Mouse (Mus musculus) neural tube, embryonic 15.5 days (tissue): ENCODE results near the gene Mef2b. TPM values are rescaled to one million over a fixed set of nuclear protein-coding genes. Genes with fewer than 3 reads are reported as not detected.

Experiments used
- ATAC-seq: fragments of 200-750 bp; cut with Nextera tagmentation; 2 replicates; pipeline ENCODE4 v1.8.0; 2017; ENCODE audit warnings: mild to moderate bottlenecking, moderate TSS enrichment, moderate library complexity; ENCODE audit not compliant: low FRiP score
- H3K27ac ChIP-seq: fragments of 300-500 bp; sonication (generic); replicated peaks from 2 replicates; pipeline ENCODE4 v1.5.1; 2015; ENCODE audit warnings: mild to moderate bottlenecking, inconsistent platforms
- H3K27me3 ChIP-seq: fragments of 300-500 bp; sonication (generic); replicated peaks from 2 replicates; pipeline ENCODE4 v1.6.1; 2015; ENCODE audit warnings: inconsistent platforms
- H3K36me3 ChIP-seq: fragments of 300-500 bp; sonication (generic); 2 replicates; pipeline ENCODE4 v1.6.1; 2015; ENCODE audit warnings: inconsistent platforms
- H3K4me1 ChIP-seq: fragments of 300-500 bp; sonication (generic); 2 replicates; pipeline ENCODE4 v1.6.1; 2015; ENCODE audit warnings: inconsistent platforms
- H3K4me2 ChIP-seq: fragments of 300-500 bp; sonication (generic); 2 replicates; pipeline ENCODE4 v1.6.1; 2015; ENCODE audit warnings: inconsistent platforms, mild to moderate bottlenecking, moderate library complexity
- H3K4me3 ChIP-seq: fragments of 300-500 bp; sonication (generic); replicated peaks from 2 replicates; pipeline ENCODE4 v1.5.1; 2015; ENCODE audit warnings: mild to moderate bottlenecking, inconsistent platforms
- H3K9ac ChIP-seq: fragments of 300-500 bp; sonication (generic); replicated peaks from 2 replicates; pipeline ENCODE4 v1.6.1; 2015; ENCODE audit warnings: mild to moderate bottlenecking, inconsistent platforms
- H3K9me3 ChIP-seq: fragments of 300-500 bp; sonication (generic); replicated peaks from 2 replicates; pipeline ENCODE4 v1.6.1; 2016; ENCODE audit warnings: inconsistent platforms
- WGBS: fragments of 180-500 bp; shearing (Covaris S2); methylation state at CpG from one replicate; pipeline ENCODE4 v1.1.7; 2015; ENCODE audit warnings: mixed read lengths; 5-methylcytosine and 5-hydroxymethylcytosine counted together
- polyA plus RNA-seq: library from polyadenylated mRNA; unstranded; fragments of >200 nt; fragmentation: Nextera tagmentation; extraction: Ambion mirVana; gene quantifications from 2 replicates; pipeline ENCODE4 v1.2.1, GENCODE M21; 2015

The Mef2b gene
- polyA plus RNA-seq, 1 experiment from 2014 or later = 1.4 TPM

DNA sequence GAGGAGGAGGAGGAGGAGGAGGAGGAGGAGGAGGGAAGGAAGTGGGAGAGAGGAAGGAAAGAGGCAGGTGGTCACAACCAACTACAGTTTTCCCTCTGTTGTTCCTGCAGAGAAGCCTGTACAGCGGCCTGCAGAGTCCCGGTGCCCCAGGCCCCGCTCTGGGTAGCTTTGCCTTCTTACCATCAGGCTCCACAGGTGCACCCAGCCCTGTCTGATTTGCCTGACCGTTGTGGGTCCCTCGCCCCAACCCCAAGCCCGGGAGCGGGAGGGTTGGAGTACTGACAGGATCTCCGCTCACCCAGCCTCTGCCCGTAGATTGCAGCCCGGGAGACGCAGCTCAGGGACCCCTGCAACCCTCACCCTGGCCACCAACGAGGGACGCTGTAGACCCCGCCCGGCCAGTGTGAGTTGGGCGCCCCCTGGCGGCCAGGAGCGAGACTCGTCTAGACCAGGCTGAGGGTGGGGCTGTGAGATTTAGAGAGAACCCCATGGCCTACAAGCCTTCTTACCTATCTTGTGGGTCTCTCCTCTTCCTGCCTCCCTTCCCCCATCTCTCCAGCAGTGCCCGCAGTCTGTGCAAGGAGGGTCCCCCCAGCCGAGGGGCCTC lies 27.1 kb downstream of the Mef2b start:
- WGBS = 1% methylated on average over 21 of the region's 21 CpGs
- H3K9ac ChIP-seq = 0 out of 2 replicates have a peak overlapping the region, but pooled peaks have one; percentile 32

DNA sequence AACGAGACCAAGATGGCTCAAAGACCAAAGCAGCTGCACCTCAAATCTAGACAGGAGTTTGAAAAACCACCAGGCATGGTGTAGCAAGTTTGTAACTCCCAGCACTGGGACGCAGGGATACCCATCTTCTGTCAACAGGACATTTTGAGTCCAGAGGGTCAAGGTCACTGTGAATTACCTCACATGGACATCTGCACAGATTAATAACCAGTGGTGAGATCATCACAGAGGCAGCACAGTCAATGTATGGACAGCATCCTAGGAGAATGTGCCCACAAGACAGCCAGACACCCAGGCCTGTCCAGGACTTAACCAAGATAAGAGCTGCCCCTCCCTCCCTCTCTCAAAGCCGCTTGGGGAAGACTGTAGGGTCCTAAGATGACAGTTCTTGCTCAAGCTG lies 30.6 kb downstream of the Mef2b start:
- H3K36me3 ChIP-seq = no peaks in the 10 kb centered on the region
- H3K9ac ChIP-seq = no peak overlapping the region
- H3K27ac ChIP-seq = no peak overlapping the region
- ATAC-seq = no peak
- no peak overlapping the region for H3K4me3 ChIP-seq
- peaks cover 11% of the 10 kb centered on the region for H3K27me3 ChIP-seq
- H3K9me3 ChIP-seq = no peaks in the 10 kb centered on the region
- WGBS = 88% methylated on average over 3 of the region's 3 CpGs
- H3K4me2 ChIP-seq = no peak overlapping the region
- peaks cover 34% of the 10 kb centered on the region for H3K4me1 ChIP-seq

More for the DNA sequence above, 27.1 kb downstream of the Mef2b start:
- H3K36me3 ChIP-seq = no peaks in the 10 kb centered on the region
- H3K27me3 ChIP-seq = peaks cover 15% of the 10 kb centered on the region
- H3K27ac ChIP-seq = no peak overlapping the region
- peak overlapping the region; percentile 28 for H3K4me3 ChIP-seq
- no peaks in the 10 kb centered on the region for H3K9me3 ChIP-seq
- peak overlapping the region; percentile 60 for H3K4me2 ChIP-seq
- peak; percentile 71 for ATAC-seq
- peaks cover 12% of the 10 kb centered on the region for H3K4me1 ChIP-seq

DNA sequence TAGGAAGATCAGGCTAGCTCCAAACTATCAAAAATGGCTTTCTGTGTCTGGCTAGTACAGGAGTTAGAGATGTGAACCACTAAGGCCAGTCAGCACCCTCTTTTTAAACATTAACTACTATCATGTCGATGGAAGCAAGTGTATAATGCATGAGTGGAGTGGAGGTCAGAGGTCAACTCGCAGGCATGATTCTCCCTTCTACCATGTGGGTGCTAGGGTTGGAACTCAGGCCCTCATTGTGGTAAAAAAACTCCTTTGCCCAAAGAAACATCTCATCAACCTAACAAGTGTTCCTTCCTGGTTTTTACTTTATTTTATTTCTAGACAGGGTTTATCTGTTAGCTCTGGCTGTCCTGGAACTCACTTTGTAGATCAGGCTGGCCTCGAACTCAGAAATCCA lies 31.2 kb downstream of the Mef2b start:
- no peak overlapping the region for H3K4me3 ChIP-seq
- peaks cover 34% of the 10 kb centered on the region for H3K4me1 ChIP-seq
- WGBS = 77% methylated on average over 3 of the region's 3 CpGs
- H3K27me3 ChIP-seq = peaks cover 4% of the 10 kb centered on the region
- H3K27ac ChIP-seq = no peak overlapping the region
- H3K36me3 ChIP-seq = no peaks in the 10 kb centered on the region
- H3K9ac ChIP-seq = no peak overlapping the region
- ATAC-seq = no peak
- no peaks in the 10 kb centered on the region for H3K9me3 ChIP-seq
- H3K4me2 ChIP-seq = no peak overlapping the region

DNA sequence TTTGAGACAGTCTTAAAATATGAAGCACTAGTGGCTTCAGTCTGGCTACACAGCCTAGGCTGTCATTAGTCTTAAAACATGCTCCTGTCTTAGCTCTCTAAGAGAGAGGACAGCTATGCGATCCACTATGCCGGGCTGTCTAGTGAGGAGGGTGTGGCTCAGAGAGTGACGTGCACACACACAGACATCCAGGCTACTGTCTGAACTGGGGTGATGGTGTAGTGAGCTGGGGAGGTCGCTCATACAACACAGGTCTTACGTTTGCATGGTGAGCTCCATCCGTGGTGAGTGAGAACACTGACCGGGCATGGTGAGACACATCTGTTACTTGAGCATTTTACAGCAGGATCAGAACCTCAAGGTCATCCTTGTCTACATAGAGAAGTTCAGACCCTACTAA lies 31.7 kb downstream of the Mef2b start:
- Histone ChIP-seq H3K4me1 (peaks cover 34% of the 10 kb centered on the region), H3K9ac (no peak overlapping the region), H3K4me2 (no peak overlapping the region), H3K9me3 (no peaks in the 10 kb centered on the region), H3K27ac (no peak overlapping the region), H3K4me3 (no peak overlapping the region), H3K27me3 (no peaks in the 10 kb centered on the region; the same call in 1 of the 2 replicates), H3K36me3 (no peaks in the 10 kb centered on the region)
- ATAC-seq = no peak
- WGBS = 93% methylated on average over 7 of the region's 7 CpGs

DNA sequence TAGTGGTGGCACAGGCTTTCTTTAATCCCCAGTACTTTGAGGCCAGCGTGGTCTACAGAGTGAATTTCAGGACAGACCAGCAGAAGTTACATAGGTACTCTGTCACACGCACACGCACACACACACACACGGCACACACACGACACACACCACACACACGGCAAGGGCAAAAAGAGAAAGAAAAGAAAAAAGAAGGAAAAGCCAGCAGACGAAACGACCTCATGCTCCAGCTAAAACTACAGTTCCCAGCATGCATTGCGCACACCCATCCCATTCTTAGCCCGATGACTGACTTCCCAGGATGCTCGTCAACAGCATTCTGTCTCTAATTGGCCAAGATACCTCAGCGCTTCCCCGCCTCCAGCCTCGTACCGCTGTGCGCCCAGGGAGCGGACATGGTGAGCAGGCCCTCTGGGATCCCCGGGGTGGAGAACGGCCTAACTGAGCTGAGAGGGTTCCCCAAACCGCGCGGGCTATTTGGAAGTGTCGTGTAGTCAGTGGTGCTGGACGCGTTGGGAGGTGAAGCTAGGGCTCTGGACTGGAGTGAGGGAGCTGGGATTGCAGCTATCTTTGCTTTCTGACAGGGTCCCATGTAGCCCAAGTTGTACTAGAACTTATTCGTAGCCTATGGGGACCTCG lies 32.7 kb downstream of the Mef2b start, which contains the start of gene Tmem161a:
TSS of gene Tmem161a (plus strand) at position 314 of the 639 bp plus-strand sequence.
- peaks cover 6% of the 10 kb centered on the region; the same call in 1 of the 2 replicates for H3K36me3 ChIP-seq
- peaks cover 26% of the 10 kb centered on the region for H3K4me1 ChIP-seq
- H3K4me3 ChIP-seq = peak within 1 kb of the TSS; percentile 67
- H3K9ac ChIP-seq = peak within 1 kb of the TSS; percentile 73
- 3% methylated on average over 27 of the region's 27 CpGs for WGBS
- no peaks in the 10 kb centered on the region for H3K9me3 ChIP-seq
- peak; percentile 96 for ATAC-seq
- H3K27ac ChIP-seq = no peak within 1 kb of the TSS; the same call in 1 of the 2 replicates
- peak within 1 kb of the TSS; percentile 63 for H3K4me2 ChIP-seq
- H3K27me3 ChIP-seq = no peaks in the 10 kb centered on the region; the same call in 1 of the 2 replicates

DNA sequence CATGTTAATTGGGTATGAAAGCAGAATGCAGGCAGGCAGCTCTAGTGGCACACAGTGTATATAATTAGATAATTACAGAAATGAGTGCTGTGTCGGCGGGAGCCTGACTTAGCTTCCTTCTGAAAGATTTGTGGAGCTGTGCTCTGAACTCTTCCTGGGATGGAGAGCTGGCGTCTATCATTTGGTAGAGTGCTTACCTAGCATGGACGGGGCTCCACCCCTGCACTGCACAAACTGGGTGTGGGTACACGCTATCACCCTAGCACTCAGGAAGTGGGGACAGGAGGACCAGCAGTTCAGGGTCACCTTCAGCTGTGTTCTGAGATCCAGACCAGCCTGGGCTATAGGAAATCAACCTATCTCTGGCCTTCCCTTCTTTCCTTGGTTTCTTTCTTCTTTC lies 33.8 kb downstream of the Mef2b start:
- H3K4me1 ChIP-seq = peaks cover 25% of the 10 kb centered on the region
- ATAC-seq = no peak
- peak overlapping the region; percentile 63 for H3K4me2 ChIP-seq
- H3K36me3 ChIP-seq = peaks cover 13% of the 10 kb centered on the region; the same call in 1 of the 2 replicates
- H3K9me3 ChIP-seq = no peaks in the 10 kb centered on the region
- H3K4me3 ChIP-seq = no peak overlapping the region
- H3K27ac ChIP-seq = no peak overlapping the region
- WGBS = 87% methylated on average over 5 of the region's 5 CpGs
- no peaks in the 10 kb centered on the region for H3K27me3 ChIP-seq
- H3K9ac ChIP-seq = peak overlapping the region; percentile 73; the same call in 1 of the 2 replicates

DNA sequence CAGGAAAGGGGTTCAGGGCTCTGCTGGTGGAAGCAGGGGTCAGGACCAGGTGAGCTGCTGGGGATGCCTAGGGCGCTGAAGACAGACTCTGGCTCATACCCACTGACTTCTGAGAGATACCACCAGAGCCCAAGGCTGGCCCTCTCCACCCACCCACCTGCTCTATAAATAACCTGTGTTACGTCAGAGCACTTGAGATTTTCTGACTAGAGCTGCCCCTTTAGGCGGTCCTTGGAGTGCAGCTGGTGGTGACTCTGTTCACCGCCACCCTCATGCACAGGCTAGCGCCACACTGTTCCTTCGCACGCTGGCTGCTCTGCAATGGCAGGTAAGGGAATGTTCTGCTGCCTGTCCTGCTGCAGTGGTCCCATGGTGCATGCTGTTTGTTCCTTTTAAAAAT lies 34.6 kb downstream of the Mef2b start:
- ATAC-seq = no peak

DNA sequence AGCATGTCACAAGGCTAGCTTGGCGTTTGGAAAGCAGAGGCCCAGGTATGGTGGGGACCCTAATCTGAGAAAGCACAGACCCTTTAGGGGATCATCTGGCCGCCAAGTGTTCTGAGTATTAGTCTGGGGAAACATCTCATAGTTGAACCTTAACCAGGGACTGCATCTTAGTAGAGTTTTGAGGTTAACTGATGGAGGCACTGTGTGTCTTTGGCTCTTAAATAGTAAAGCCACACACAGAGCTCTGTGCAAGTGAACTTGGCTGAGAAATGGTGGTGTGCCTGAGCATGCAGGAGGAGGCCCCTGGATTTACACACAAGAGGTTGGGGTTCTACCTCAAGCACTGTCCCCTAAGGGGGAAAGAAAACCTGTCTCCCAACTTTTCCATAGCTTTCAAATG lies 38.7 kb downstream of the Mef2b start:
- Histone ChIP-seq H3K36me3 (peaks cover 42% of the 10 kb centered on the region), H3K9me3 (no peaks in the 10 kb centered on the region), H3K4me2 (no peak overlapping the region), H3K4me1 (peaks cover 13% of the 10 kb centered on the region), H3K27me3 (no peaks in the 10 kb centered on the region), H3K4me3 (no peak overlapping the region), H3K9ac (no peak overlapping the region), H3K27ac (no peak overlapping the region)
- no peak for ATAC-seq
- 98% methylated on average over 2 of the region's 2 CpGs for WGBS

More for the DNA sequence above, 34.6 kb downstream of the Mef2b start:
- Histone ChIP-seq H3K27me3 (no peaks in the 10 kb centered on the region), H3K9me3 (no peaks in the 10 kb centered on the region), H3K36me3 (peaks cover 20% of the 10 kb centered on the region; the same call in 1 of the 2 replicates), H3K4me1 (peaks cover 25% of the 10 kb centered on the region), H3K4me3 (no peak overlapping the region), H3K4me2 (no peak overlapping the region), H3K9ac (no peak overlapping the region), H3K27ac (no peak overlapping the region)
- WGBS = 87% methylated on average over 7 of the region's 7 CpGs

DNA sequence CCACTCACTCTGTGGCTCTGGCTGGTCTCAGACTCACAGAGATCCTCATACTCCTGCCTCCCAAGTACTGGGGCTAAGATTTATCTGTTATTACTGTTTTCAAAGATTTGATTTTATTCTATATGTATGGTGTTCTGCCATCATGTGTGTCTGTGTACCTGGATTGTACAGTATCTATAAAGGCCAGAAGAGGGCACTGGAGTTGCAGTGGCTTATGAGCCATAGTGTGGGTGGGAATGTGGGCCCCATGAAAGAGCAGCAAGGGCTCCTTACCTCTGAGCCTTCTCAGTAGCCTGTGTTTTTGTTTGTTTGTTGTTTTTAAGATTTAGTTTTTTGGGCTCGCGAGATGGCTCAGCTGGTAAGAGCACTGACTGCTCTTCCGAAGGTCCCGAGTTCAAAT lies 39.6 kb downstream of the Mef2b start:
- Histone ChIP-seq H3K4me2 (no peak overlapping the region), H3K36me3 (peaks cover 43% of the 10 kb centered on the region)

DNA sequence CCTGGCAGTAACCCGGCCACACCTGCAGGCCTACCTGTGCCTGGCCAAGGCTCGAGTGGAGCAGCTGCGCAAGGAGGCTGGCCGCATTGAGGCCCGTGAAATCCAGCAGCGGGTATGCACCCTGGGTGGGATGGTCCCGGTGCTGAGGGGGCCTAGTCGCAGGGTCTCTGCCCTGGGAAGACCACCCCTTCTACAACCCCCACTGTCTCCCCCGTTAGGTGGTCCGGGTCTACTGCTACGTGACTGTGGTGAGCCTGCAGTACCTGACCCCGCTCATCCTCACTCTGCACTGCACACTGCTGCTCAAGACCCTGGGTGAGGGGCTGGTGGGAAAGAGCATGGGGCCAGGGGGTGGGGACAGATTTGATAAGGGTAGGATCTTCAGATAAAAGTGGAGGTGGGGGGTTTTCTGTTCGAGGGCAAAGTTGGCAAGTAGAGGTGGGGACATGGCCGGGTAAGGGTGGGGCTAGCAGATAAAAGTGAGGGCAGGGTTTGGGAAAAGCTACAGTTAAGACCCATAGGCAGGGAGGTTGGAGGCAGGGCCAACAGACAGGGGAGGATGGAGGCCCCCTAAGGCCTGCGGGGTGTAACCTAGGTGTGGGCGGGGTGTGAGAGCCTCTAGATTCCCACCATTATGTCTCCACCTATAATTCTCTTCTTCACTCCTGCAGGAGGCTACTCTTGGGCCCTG lies 41.8 kb downstream of the Mef2b start:
- 77% methylated on average over 16 of the region's 16 CpGs for WGBS
- peaks cover 43% of the 10 kb centered on the region for H3K36me3 ChIP-seq
- no peaks in the 10 kb centered on the region for H3K9me3 ChIP-seq
- H3K27ac ChIP-seq = no peak overlapping the region
- ATAC-seq = no peak
- no peak overlapping the region for H3K9ac ChIP-seq
- H3K4me1 ChIP-seq = no peaks in the 10 kb centered on the region
- no peak overlapping the region for H3K4me3 ChIP-seq
- H3K4me2 ChIP-seq = no peak overlapping the region
- no peaks in the 10 kb centered on the region for H3K27me3 ChIP-seq

More for the DNA sequence above, 39.6 kb downstream of the Mef2b start:
- no peaks in the 10 kb centered on the region for H3K27me3 ChIP-seq
- no peak overlapping the region for H3K9ac ChIP-seq
- no peak for ATAC-seq
- no peak overlapping the region for H3K27ac ChIP-seq
- no peaks in the 10 kb centered on the region for H3K9me3 ChIP-seq
- no peak overlapping the region for H3K4me3 ChIP-seq
- H3K4me1 ChIP-seq = peaks cover 6% of the 10 kb centered on the region
- WGBS = 95% methylated on average over 4 of the region's 4 CpGs

DNA sequence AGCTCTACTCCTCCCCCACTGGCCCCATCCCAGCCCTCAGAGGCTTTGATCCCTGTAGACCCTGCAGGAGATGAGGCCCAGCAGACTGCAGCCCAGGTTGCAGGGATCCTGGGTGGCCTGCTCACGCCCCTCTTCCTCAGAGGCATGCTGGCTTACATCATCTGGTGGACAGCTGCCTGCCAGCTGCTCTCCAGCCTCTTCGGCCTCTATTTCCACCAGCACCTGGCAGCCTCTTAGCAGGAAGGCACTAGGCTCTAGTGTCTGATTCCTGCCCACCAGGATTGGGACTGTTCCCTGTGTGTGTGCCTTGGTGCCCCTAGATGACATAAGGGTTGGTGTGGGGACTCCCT lies 42.4 kb downstream of the Mef2b start:
- peaks cover 40% of the 10 kb centered on the region for H3K36me3 ChIP-seq

DNA sequence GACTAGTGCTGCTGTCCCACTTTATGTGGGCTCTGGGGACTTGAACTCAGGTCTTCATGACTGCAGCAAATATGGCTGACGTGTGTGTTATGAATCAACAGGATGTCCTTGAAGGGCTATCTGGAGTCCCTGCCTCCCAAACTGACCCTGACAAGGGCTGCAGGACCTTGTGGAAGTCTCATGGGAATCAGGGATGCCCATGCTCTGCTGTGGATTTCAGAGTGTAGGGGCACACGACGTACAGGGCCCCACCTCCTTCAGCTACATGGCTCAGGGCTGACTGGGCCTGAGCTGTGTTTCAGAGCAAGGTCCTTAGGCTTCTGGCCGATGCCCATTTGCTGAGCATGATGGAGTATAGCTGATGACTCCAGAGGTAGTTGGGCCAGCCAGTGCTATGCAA lies 43.7 kb downstream of the Mef2b start:
- Histone ChIP-seq H3K4me1 (no peaks in the 10 kb centered on the region), H3K27me3 (no peaks in the 10 kb centered on the region), H3K9me3 (no peaks in the 10 kb centered on the region), H3K4me2 (no peak overlapping the region), H3K36me3 (peaks cover 41% of the 10 kb centered on the region), H3K27ac (no peak overlapping the region), H3K4me3 (no peak overlapping the region), H3K9ac (no peak overlapping the region)
- ATAC-seq = no peak
- 94% methylated on average over 4 of the region's 4 CpGs for WGBS

More for the DNA sequence above, 42.4 kb downstream of the Mef2b start:
- no peak overlapping the region for H3K4me3 ChIP-seq
- no peak overlapping the region for H3K4me2 ChIP-seq
- H3K27me3 ChIP-seq = no peaks in the 10 kb centered on the region
- no peaks in the 10 kb centered on the region for H3K4me1 ChIP-seq
- H3K27ac ChIP-seq = no peak overlapping the region
- no peak for ATAC-seq
- H3K9ac ChIP-seq = no peak overlapping the region
- 40% methylated on average over 2 of the region's 2 CpGs for WGBS
- no peaks in the 10 kb centered on the region for H3K9me3 ChIP-seq
